Mouse (Mus musculus) hindbrain, embryonic 11.5 days (tissue): ENCODE results near the gene Rmnd5b. TPM values are rescaled to one million over a fixed set of nuclear protein-coding genes. Genes with fewer than 3 reads are reported as not detected.
"Not testable (repeated sequence)": the region's sequence is repeated elsewhere in the genome, so short reads cannot be mapped to it uniquely, and the experiment has no call there.

Experiments
- ATAC-seq: fragments of 200-750 bp; cut with Nextera tagmentation; 2 replicates; pipeline ENCODE4 v1.8.0; 2017; ENCODE audit warnings: mild to moderate bottlenecking, moderate TSS enrichment, moderate library complexity; ENCODE audit not compliant: low FRiP score
- DNase-seq: peaks from one replicate; pipeline ENCODE4 v3.0.0-alpha.2; 2015; ENCODE audit warnings: low spot score
- H3K27ac ChIP-seq: fragments of 300-500 bp; sonication (generic); 2 replicates; pipeline ENCODE4 v1.5.1; 2014; ENCODE audit warnings: mild to moderate bottlenecking, low read depth, low read length
- H3K27me3 ChIP-seq: fragments of 300-500 bp; sonication (generic); 2 replicates; pipeline ENCODE4 v1.6.1; 2014; ENCODE audit warnings: mild to moderate bottlenecking, low read length, moderate library complexity, mixed read lengths; ENCODE audit not compliant: control insufficient read depth, insufficient read depth
- H3K36me3 ChIP-seq: fragments of 300-500 bp; sonication (generic); 2 replicates; pipeline ENCODE4 v1.6.1; 2014; ENCODE audit warnings: mild to moderate bottlenecking, low read length, moderate library complexity, mixed read lengths; ENCODE audit not compliant: control insufficient read depth, insufficient read depth
- H3K4me1 ChIP-seq: fragments of 300-500 bp; sonication (generic); replicated peaks from 2 replicates; pipeline ENCODE4 v1.6.1; 2014; ENCODE audit warnings: low read length, mixed read lengths; ENCODE audit not compliant: control insufficient read depth, insufficient read depth
- H3K4me2 ChIP-seq: fragments of 300-500 bp; sonication (generic); replicated peaks from 2 replicates; pipeline ENCODE4 v1.6.1; 2014; ENCODE audit warnings: mild to moderate bottlenecking, low read depth, low read length
- H3K4me3 ChIP-seq: fragments of 300-500 bp; sonication (generic); 2 replicates; pipeline ENCODE4 v1.5.1; 2014; ENCODE audit warnings: low read depth, low read length
- H3K9ac ChIP-seq: fragments of 300-500 bp; sonication (generic); 2 replicates; pipeline ENCODE4 v1.6.1; 2014; ENCODE audit warnings: low read depth, low read length
- H3K9me3 ChIP-seq: fragments of 300-500 bp; sonication (generic); 2 replicates; pipeline ENCODE4 v1.6.1; 2016; ENCODE audit warnings: low read length; ENCODE audit not compliant: control insufficient read depth
- WGBS: fragments of 180-500 bp; shearing (Covaris S2); extraction: QIAGEN DNeasy Blood & Tissue Kit; methylation state at CpG from one replicate; pipeline ENCODE4 v1.1.7; 2014; 5-methylcytosine and 5-hydroxymethylcytosine counted together
- polyA plus RNA-seq: library from polyadenylated mRNA; unstranded; fragments of >200 nt; fragmentation: Nextera tagmentation; extraction: Ambion mirVana; gene quantifications from 2 replicates; pipeline ENCODE4 v1.2.1, GENCODE M21; 2014

The Rmnd5b gene
- polyA plus RNA-seq, 1 experiment from 2014 or later: 43.7 TPM

GRCm38 (mm10) chr11:51621776-51622175 is 13.9 kb downstream of the Rmnd5b start:
- Histone ChIP-seq H3K4me2 (no peak overlapping the region), H3K9me3 (no peaks in the 10 kb centered on the region), H3K36me3 (peaks cover 16% of the 10 kb centered on the region), H3K4me1 (no peaks in the 10 kb centered on the region), H3K27ac (no peak overlapping the region), H3K9ac (no peak overlapping the region), H3K27me3 (no peaks in the 10 kb centered on the region), H3K4me3 (no peak overlapping the region)
- 98% methylated on average over 2 of the region's 2 CpGs for WGBS
- DNase-seq (no peak), ATAC-seq (no peak)

- no peaks in the 10 kb centered on the region for H3K9me3 ChIP-seq
- H3K36me3 ChIP-seq: peaks cover 13% of the 10 kb centered on the region
- peak overlapping the region; percentile 78 for H3K4me3 ChIP-seq
- no peaks in the 10 kb centered on the region for H3K27me3 ChIP-seq
- peak overlapping the region; percentile 62 for H3K9ac ChIP-seq
- 3% methylated on average over 11 of the region's 11 CpGs for WGBS
- DNase-seq: no peak
- H3K4me1 ChIP-seq: no peaks in the 10 kb centered on the region
- no peak for ATAC-seq
- H3K4me2 ChIP-seq: peak overlapping the region; percentile 53
- H3K27ac ChIP-seq: no peak overlapping the region
These were observed 15.6 kb downstream of the Rmnd5b start for GRCm38 (mm10) chr11:51620084-51620483.

- H3K4me1 ChIP-seq: no peaks in the 10 kb centered on the region
- ATAC-seq (peak; percentile 96), DNase-seq (peak; percentile 97)
- no peaks in the 10 kb centered on the region for H3K27me3 ChIP-seq
- peak within 1 kb of the TSS; percentile 53 for H3K4me2 ChIP-seq
- peaks cover 9% of the 10 kb centered on the region for H3K36me3 ChIP-seq
- no peak within 1 kb of the TSS for H3K27ac ChIP-seq
- H3K4me3 ChIP-seq: peak within 1 kb of the TSS; percentile 78
- H3K9ac ChIP-seq: peak within 1 kb of the TSS; percentile 62
- H3K9me3 ChIP-seq: no peaks in the 10 kb centered on the region
- WGBS: under 1% methylated on average over 51 of the region's 51 CpGs
These were observed 16.2 kb downstream of the Rmnd5b start, which contains the start of gene Nhp2 for GRCm38 (mm10) chr11:51619409-51620060. Gene Nhp2, plus strand, starts transcription at chr11:51619735.

- DNase-seq (no peak), ATAC-seq (peak; percentile 63)
- H3K4me2 ChIP-seq: peak overlapping the region; percentile 53
- H3K27me3 ChIP-seq: no peaks in the 10 kb centered on the region
- no peaks in the 10 kb centered on the region for H3K4me1 ChIP-seq
- 61% methylated on average over 8 of the region's 8 CpGs for WGBS
- no peaks in the 10 kb centered on the region for H3K9me3 ChIP-seq
- H3K9ac ChIP-seq: no peak overlapping the region
- H3K27ac ChIP-seq: no peak overlapping the region
- peak overlapping the region; percentile 78 for H3K4me3 ChIP-seq
- peaks cover 5% of the 10 kb centered on the region; the same call in 1 of the 2 replicates for H3K36me3 ChIP-seq
These were observed 16.7 kb downstream of the Rmnd5b start for GRCm38 (mm10) chr11:51618894-51619408.

DNA sequence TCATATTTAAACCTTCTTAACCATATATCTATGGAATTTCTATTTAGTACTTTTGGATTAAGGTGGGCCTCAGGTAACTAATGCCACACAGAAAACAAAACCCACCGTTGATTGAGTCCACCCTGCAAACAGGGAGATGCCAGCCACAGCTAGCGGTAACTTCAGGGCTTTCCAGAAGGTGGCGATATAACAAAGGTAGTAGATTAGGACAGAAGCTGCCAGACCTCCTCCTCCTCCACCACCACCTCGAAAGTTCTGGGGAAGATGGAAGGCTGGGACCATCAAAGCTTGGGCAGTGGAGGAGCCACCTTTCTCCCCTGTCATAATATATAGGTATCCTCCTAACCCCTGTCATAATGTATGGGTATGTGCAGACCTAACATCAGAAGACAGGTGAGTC is 18.0 kb downstream of the Rmnd5b start:
- no peaks in the 10 kb centered on the region for H3K36me3 ChIP-seq
- no peaks in the 10 kb centered on the region for H3K4me1 ChIP-seq
- no peak overlapping the region for H3K4me2 ChIP-seq
- no peak overlapping the region for H3K9ac ChIP-seq
- ATAC-seq: no peak
- WGBS: 7% methylated on average over 4 of the region's 4 CpGs
- H3K4me3 ChIP-seq: no peak overlapping the region
- H3K27ac ChIP-seq: no peak overlapping the region
- no peaks in the 10 kb centered on the region for H3K9me3 ChIP-seq
- DNase-seq: peak; percentile 79
- H3K27me3 ChIP-seq: no peaks in the 10 kb centered on the region

DNA sequence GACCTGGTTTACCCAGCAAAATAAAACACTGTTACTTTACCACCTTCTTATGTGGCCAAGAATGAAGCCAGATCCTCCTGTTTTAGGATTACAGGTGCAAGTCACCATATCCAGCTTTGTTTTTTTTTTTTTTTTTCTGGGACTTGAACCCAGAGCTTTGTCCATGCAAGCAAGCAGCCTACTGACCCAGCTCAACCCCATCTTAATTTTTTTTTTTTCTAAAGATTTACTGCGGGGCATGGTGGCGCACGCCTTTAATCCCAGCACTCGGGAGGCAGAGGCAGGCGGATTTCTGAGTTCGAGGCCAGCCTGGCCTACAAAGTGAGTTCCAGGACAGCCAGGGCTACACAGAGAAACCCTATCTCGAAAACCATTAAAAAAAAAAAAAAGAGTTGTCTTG is 19.6 kb downstream of the Rmnd5b start:
- not testable (repeated sequence) for H3K27me3 ChIP-seq, H3K36me3 ChIP-seq, ATAC-seq, H3K27ac ChIP-seq, DNase-seq, H3K4me1 ChIP-seq, H3K4me2 ChIP-seq, H3K9me3 ChIP-seq
- 93% methylated on average over 7 of the region's 7 CpGs for WGBS
- Histone ChIP-seq H3K4me3 (0 out of 2 replicates have a peak overlapping the region, but pooled peaks have one; percentile 1), H3K9ac (peak overlapping the region; percentile 58; the same call in 1 of the 2 replicates)

- no peak for ATAC-seq
- H3K4me3 ChIP-seq: 0 out of 2 replicates have a peak overlapping the region, but pooled peaks have one; percentile 1
- H3K9ac ChIP-seq: peak overlapping the region; percentile 58
- H3K27me3 ChIP-seq: no peaks in the 10 kb centered on the region
- peak overlapping the region; percentile 42 for H3K4me2 ChIP-seq
- 5% methylated on average over 14 of the region's 14 CpGs for WGBS
- H3K4me1 ChIP-seq: no peaks in the 10 kb centered on the region
- H3K36me3 ChIP-seq: no peaks in the 10 kb centered on the region
- DNase-seq: peak; percentile 73
- no peak overlapping the region for H3K27ac ChIP-seq
- H3K9me3 ChIP-seq: no peaks in the 10 kb centered on the region
These were observed 20.1 kb downstream of the Rmnd5b start for GRCm38 (mm10) chr11:51615601-51616000.

- H3K27ac ChIP-seq: no peak overlapping the region
These were observed 20.6 kb downstream of the Rmnd5b start for GRCm38 (mm10) chr11:51615129-51615528.

DNA sequence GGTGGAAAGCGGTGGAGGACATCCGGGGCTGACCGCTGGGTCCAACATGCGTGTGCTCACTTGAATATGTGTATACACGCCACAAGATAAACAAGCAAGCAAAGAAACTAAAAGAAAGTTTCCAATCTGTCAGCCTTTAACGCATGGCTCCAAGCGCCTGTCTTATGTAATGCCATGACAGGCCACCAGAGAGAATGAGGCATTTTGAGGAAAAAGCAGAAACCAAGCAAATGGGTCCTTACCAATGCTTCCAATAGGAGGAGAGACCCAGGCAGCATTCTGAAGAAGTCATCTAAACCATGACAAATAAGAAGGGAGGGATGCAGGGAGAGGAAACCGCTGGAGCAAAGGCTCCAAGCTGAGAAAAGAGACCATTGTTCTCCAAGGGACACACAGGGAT is 21.4 kb downstream of the Rmnd5b start:
- H3K27ac ChIP-seq: no peak overlapping the region
- H3K9ac ChIP-seq: no peak overlapping the region
- H3K4me2 ChIP-seq: no peak overlapping the region
- H3K36me3 ChIP-seq: no peaks in the 10 kb centered on the region
- no peaks in the 10 kb centered on the region for H3K4me1 ChIP-seq
- no peak for ATAC-seq
- no peaks in the 10 kb centered on the region for H3K27me3 ChIP-seq
- H3K9me3 ChIP-seq: no peaks in the 10 kb centered on the region
- WGBS: 82% methylated on average over 8 of the region's 8 CpGs
- DNase-seq: no peak
- no peak overlapping the region for H3K4me3 ChIP-seq

More at GRCm38 (mm10) chr11:51615129-51615528, 20.6 kb downstream of the Rmnd5b start:
- Histone ChIP-seq H3K4me3 (no peak overlapping the region), H3K4me2 (peak overlapping the region; percentile 42), H3K4me1 (no peaks in the 10 kb centered on the region), H3K27me3 (no peaks in the 10 kb centered on the region), H3K36me3 (no peaks in the 10 kb centered on the region), H3K9ac (peak overlapping the region; percentile 58), H3K9me3 (no peaks in the 10 kb centered on the region)
- ATAC-seq (no peak), DNase-seq (no peak)
- WGBS: 54% methylated on average over 7 of the region's 7 CpGs
